Comparison of ENCODE assay signal across 18 mouse cellular contexts in genomic region chr5:137826421-137826820, GRCm38 (mm10). TPM values are rescaled to one million over a fixed set of nuclear protein-coding genes. Genes with fewer than 3 reads are reported as not detected.
DNase-seq lines count a peak whose midpoint lies in the region.
"Had no signal": no experiment of that assay in that cellular context is flagged by ENCODE, and none has a peak within 500 bp of the region (broad histone marks: within the 10 kb centered on the region; RNA-seq: fewer than 3 reads in every experiment).

No protein-coding gene starts in this region.

- intact Hi-C loops in heart, postnatal 25 days (cut with DNase I) = no loop called here

- DNase-seq in heart, adult 11 months = peak; percentile 64
- no peak for DNase-seq in heart, postnatal 25 days (ENCODE audit: low spot score)
- peak; percentile 6 for DNase-seq in CD4-positive helper T cell, adult 2 months (ENCODE audit: low read depth, low spot score)
- peak; percentile 10 for DNase-seq in ZHBTc4 (ENCODE audit: low read depth, low spot score)
- peak; percentile 33 for DNase-seq in testis, postnatal 10 days (ENCODE audit: low spot score)
- no peak for DNase-seq in kidney, adult 8-10 months
- DNase-seq in gastrocnemius, adult 8-10 months (ENCODE audit: low spot score in 2 of 2) = no peak
- DNase-seq: adrenal gland, adult 8-10 months; adrenal gland, postnatal 25 days; B cell, adult 2 months; cerebellum, adult 18-20 months; cerebellum, adult 9-10 months; forebrain, postnatal 0 days; gastrocnemius, adult 2 months; gastrocnemius, postnatal 25 days; heart, adult 2 months; heart, postnatal 14 days; kidney, adult 18-20 months had no signal

RNA-seq across cellular contexts. Expression of gene Pilra, which starts 9.7 kb away (rescaled TPM):
- 1 to 10 TPM; 1.7 to 1.9 TPM for total RNA-seq in heart, postnatal 25 days (2021)
- under 1 TPM in 1 of 4 experiments, not detected in 3; 0.21 TPM for total RNA-seq in gastrocnemius, adult 8-10 months (2022)

RNA-seq across cellular contexts. Expression of gene Pilrb1, which starts 31.5 kb away (rescaled TPM):
- under 1 TPM; 0.61 to 0.83 TPM for total RNA-seq in heart, postnatal 25 days (2021)
- total RNA-seq in gastrocnemius, adult 8-10 months (2022) = under 1 TPM in 1 of 4 experiments, not detected in 3; 0.79 TPM
- total RNA-seq: forebrain, postnatal 0 days had no signal

RNA-seq across cellular contexts. Expression of gene Zcwpw1, which starts 38.8 kb away (rescaled TPM):
- total RNA-seq in heart, postnatal 25 days (2021) = under 1 TPM; 0.57 to 0.89 TPM
- total RNA-seq in gastrocnemius, adult 8-10 months (2022) = under 1 TPM in 2 of 4 experiments, not detected in 2; 0.24 to 0.31 TPM

RNA-seq across cellular contexts. Expression of gene Mepce, which starts 39.0 kb away (rescaled TPM):
- total RNA-seq in heart, postnatal 25 days (2021) = 10 to 100 TPM; 20.6 to 29.3 TPM
- total RNA-seq in gastrocnemius, adult 8-10 months (2022) = 10 to 100 TPM; 23.0 to 24.2 (median 23.3) TPM

RNA-seq across cellular contexts. Expression of gene Pilrb2, which starts 45.2 kb away (rescaled TPM):
- total RNA-seq in heart, postnatal 25 days (2021) = under 1 TPM in 1 of 2 experiments, not detected in 1; 0.81 TPM
- not detected for total RNA-seq in gastrocnemius, adult 8-10 months (2022)
- total RNA-seq: forebrain, postnatal 0 days had no signal

Comparison
In these comparisons a context has a peak if more than half of its experiments do, and no peak if none do; other contexts are left out.
1. DNase-seq: peak in heart, adult 11 months (single experiment), CD4-positive helper T cell, adult 2 months (single experiment), ZHBTc4 (single experiment) and testis, postnatal 10 days (single experiment); none in heart, postnatal 25 days (single experiment), kidney, adult 8-10 months (0 of 2) and gastrocnemius, adult 8-10 months (0 of 2).